In genomic region chr1:164733741-164734140, GRCm38 (mm10) we compare ENCODE assay signal across 18 mouse cellular contexts.
"Had no signal": no experiment of that assay in that cellular context is flagged by ENCODE, and none has a peak within 500 bp of the region (broad histone marks: within the 10 kb centered on the region; RNA-seq: fewer than 3 reads in every experiment).

No protein-coding gene starts in this region.

- ATAC-seq: midbrain, embryonic 16.5 days had no signal

- H3K4me2 ChIP-seq: lung, embryonic 14.5 days; midbrain, embryonic 12.5 days; neural tube, embryonic 13.5 days; neural tube, embryonic 15.5 days had no signal

- H3K9me3 ChIP-seq: midbrain, embryonic 10.5 days; midbrain, embryonic 12.5 days; neural tube, embryonic 13.5 days; neural tube, embryonic 15.5 days had no signal

- H3K27ac ChIP-seq: midbrain, embryonic 10.5 days; midbrain, embryonic 12.5 days; neural tube, embryonic 13.5 days; neural tube, embryonic 15.5 days had no signal

- H3K36me3 ChIP-seq: midbrain, embryonic 10.5 days; midbrain, embryonic 12.5 days; neural tube, embryonic 13.5 days; neural tube, embryonic 15.5 days had no signal

- H3K4me1 ChIP-seq: midbrain, embryonic 10.5 days; midbrain, embryonic 12.5 days; neural tube, embryonic 13.5 days; neural tube, embryonic 15.5 days had no signal

- H3K9ac ChIP-seq: lung, embryonic 14.5 days; midbrain, embryonic 12.5 days; neural tube, embryonic 13.5 days; neural tube, embryonic 15.5 days had no signal

- H3K27me3 ChIP-seq: midbrain, embryonic 12.5 days; neural tube, embryonic 13.5 days; neural tube, embryonic 15.5 days had no signal

- DNase-seq: lung, embryonic 14.5 days; lung, postnatal 10 days; lung, postnatal 4 days; midbrain, embryonic 14.5 days; retina, postnatal 1 day; right cerebral cortex, adult 18-20 months; right cerebral cortex, postnatal 25 days; right cerebral cortex, postnatal 4 days; spleen, adult 18-20 months; thymus, adult 18-20 months; thymus, postnatal 14 days; thymus, postnatal 36 days had no signal

- H3K4me3 ChIP-seq: midbrain, embryonic 10.5 days; midbrain, embryonic 12.5 days; myocyte; neural tube, embryonic 13.5 days; neural tube, embryonic 15.5 days had no signal
